Mouse (Mus musculus) limb, embryonic 14.5 days (tissue): Measurements from ENCODE around the gene Clic5. TPM values are rescaled to one million over a fixed set of nuclear protein-coding genes. Genes with fewer than 3 reads are reported as not detected.

Experiments
- ATAC-seq: fragments of 200-750 bp; cut with Nextera tagmentation; 2 replicates; pipeline ENCODE4 v1.8.0; 2017; ENCODE audit warnings: low read depth, moderate number of reproducible peaks, moderate TSS enrichment; ENCODE audit not compliant: low FRiP score
- DNase-seq: peaks from one replicate; pipeline ENCODE4 v3.0.0-alpha.2; 2015; ENCODE audit warnings: low spot score
- H3K27ac ChIP-seq: fragments of 300-500 bp; sonication (generic); replicated peaks from 2 replicates; pipeline ENCODE4 v1.5.1; 2014; ENCODE audit warnings: low read depth, mild to moderate bottlenecking, low read length, moderate library complexity, mixed read lengths
- H3K27me3 ChIP-seq: fragments of 300-500 bp; sonication (generic); 2 replicates; pipeline ENCODE4 v1.6.1; 2014; ENCODE audit warnings: low read length, mixed read lengths; ENCODE audit not compliant: control insufficient read depth, insufficient read depth
- H3K36me3 ChIP-seq: fragments of 300-500 bp; sonication (generic); 2 replicates; pipeline ENCODE4 v1.6.1; 2014; ENCODE audit warnings: mild to moderate bottlenecking, low read length, moderate library complexity, mixed read lengths; ENCODE audit not compliant: control insufficient read depth, insufficient read depth
- H3K4me1 ChIP-seq: fragments of 300-500 bp; sonication (generic); 2 replicates; pipeline ENCODE4 v1.6.1; 2014; ENCODE audit warnings: antibody characterized with exemption, low read length, mixed read lengths; ENCODE audit not compliant: control insufficient read depth, insufficient read depth
- H3K4me2 ChIP-seq: fragments of 300-500 bp; sonication (generic); replicated peaks from 2 replicates; pipeline ENCODE4 v1.6.1; 2014; ENCODE audit warnings: low read depth, mild to moderate bottlenecking, low read length, moderate library complexity; ENCODE audit not compliant: severe bottlenecking
- H3K4me3 ChIP-seq: fragments of 300-500 bp; sonication (generic); replicated peaks from 2 replicates; pipeline ENCODE4 v1.5.1; 2014; ENCODE audit warnings: low read length
- H3K9ac ChIP-seq: fragments of 300-500 bp; sonication (generic); 2 replicates; pipeline ENCODE4 v1.6.1; 2014; ENCODE audit warnings: mild to moderate bottlenecking, low read depth, low read length, moderate library complexity; ENCODE audit not compliant: severe bottlenecking
- H3K9me3 ChIP-seq: fragments of 300-500 bp; sonication (generic); 2 replicates; pipeline ENCODE4 v1.6.1; 2016; ENCODE audit warnings: low read length; ENCODE audit not compliant: control insufficient read depth
- POLR2A ChIP-seq: fragments of 200-500 bp; IDR thresholded peaks from 2 replicates; pipeline ENCODE4 v1.8.0; 2012; ENCODE audit warnings: inconsistent platforms, mild to moderate bottlenecking, moderate library complexity, borderline replicate concordance; ENCODE audit not compliant: insufficient read depth, insufficient read length; ENCODE audit errors: extremely low read depth
- WGBS: fragments of 180-500 bp; shearing (Covaris S2); extraction: QIAGEN DNeasy Blood & Tissue Kit; methylation state at CpG from one replicate; pipeline ENCODE4 v1.1.7; 2014; 5-methylcytosine and 5-hydroxymethylcytosine counted together
- polyA plus RNA-seq, 2 experiments: library from polyadenylated mRNA; depleted of rRNA in 1 of 2; stranded (reverse) in 1 of 2; unstranded in 1 of 2; fragments of >200 nt; fragmentation: Nextera tagmentation in 1 of 2; extraction: Ambion mirVana in 1 of 2; gene quantifications; 2 replicates each; pipeline versions ENCODE4 v1.2.1 to v1.2.3; 2012 to 2014

The Clic5 gene
- polyA plus RNA-seq, 2 experiments = 0.41 to 0.44 TPM

DNA sequence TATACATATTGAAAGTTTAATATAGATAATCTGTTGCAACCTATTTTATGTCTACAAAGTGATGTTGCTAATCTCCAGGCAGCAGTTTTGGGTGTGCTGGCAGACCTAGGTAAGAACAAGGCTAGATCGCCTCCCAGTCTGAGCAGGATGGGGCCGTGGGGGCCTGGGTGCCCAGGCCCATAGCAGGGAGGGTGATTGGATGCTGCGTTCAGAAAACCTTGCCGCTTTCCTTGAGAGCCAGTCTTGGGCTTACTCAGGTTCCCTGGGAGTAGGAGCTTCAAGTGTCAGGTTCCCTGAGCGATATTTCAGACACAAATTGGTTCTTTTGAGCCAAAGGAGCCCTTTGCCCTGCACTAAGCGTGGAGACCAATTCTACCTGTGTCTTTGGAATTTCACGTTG, 1.9 kb downstream of the Clic5 start:
- no peak for TF ChIP-seq POLR2A
- Histone ChIP-seq H3K4me2 (no peak overlapping the region), H3K9me3 (no peaks in the 10 kb centered on the region), H3K9ac (no peak overlapping the region), H3K4me1 (peaks cover 9% of the 10 kb centered on the region), H3K27me3 (peaks cover 9% of the 10 kb centered on the region; the same call in 1 of the 2 replicates), H3K4me3 (no peak overlapping the region), H3K27ac (no peak overlapping the region), H3K36me3 (no peaks in the 10 kb centered on the region)
- ATAC-seq = no peak
- DNase-seq = no peak
- 41% methylated on average over 7 of the region's 7 CpGs for WGBS

DNA sequence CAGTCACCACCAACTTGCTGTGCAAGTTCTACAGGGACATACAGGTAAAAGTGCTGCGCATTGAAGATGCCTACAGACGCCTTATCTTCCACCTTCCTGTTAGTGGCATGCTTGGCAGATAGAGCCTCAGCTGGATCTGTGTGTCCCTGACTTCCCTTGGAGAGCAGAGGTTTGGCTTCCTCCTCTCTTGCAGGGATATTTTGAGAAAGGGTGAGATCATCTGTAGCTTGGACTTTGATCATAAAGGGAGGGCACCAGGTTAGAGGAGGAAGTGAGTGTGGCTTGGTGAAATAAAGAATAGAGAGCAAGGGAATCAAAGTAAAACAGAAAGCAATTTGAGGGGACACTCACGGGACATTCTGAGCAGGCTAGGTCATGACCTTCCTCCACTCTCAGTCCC, 4.6 kb downstream of the Clic5 start:
- Histone ChIP-seq H3K36me3 (no peaks in the 10 kb centered on the region), H3K9me3 (no peaks in the 10 kb centered on the region), H3K4me3 (no peak overlapping the region), H3K4me1 (peaks cover 9% of the 10 kb centered on the region), H3K27ac (no peak overlapping the region), H3K4me2 (no peak overlapping the region), H3K27me3 (peaks cover 9% of the 10 kb centered on the region; the same call in 1 of the 2 replicates), H3K9ac (no peak overlapping the region)
- ATAC-seq (no peak), DNase-seq (no peak)
- 79% methylated on average over 3 of the region's 3 CpGs for WGBS
- no peak for TF ChIP-seq POLR2A

DNA sequence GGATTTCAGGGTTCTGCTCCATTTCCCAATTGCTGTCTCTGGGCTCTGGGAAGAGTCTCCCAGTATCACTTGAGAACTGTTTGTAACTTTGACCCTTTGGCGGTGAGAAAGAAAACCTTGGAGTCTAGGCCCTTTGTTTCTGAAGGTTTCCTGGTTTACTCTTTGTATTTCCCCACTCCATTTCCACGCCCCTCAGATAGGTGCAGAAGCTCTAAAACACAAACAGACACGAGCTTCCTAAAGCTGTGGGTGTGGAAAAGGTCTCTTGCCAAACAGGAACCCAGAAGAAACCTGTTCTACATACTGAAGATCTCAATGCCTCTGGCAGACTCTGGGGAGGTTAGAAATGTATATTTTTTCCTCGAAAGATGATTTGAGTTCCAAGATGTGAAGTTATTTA, 10.8 kb downstream of the Clic5 start:
- Histone ChIP-seq H3K27ac (no peak overlapping the region), H3K36me3 (no peaks in the 10 kb centered on the region), H3K4me1 (no peaks in the 10 kb centered on the region), H3K27me3 (no peaks in the 10 kb centered on the region), H3K9ac (no peak overlapping the region), H3K9me3 (no peaks in the 10 kb centered on the region), H3K4me2 (no peak overlapping the region), H3K4me3 (no peak overlapping the region)
- DNase-seq = no peak
- TF ChIP-seq POLR2A = no peak
- 74% methylated on average over 4 of the region's 4 CpGs for WGBS
- ATAC-seq = no peak

DNA sequence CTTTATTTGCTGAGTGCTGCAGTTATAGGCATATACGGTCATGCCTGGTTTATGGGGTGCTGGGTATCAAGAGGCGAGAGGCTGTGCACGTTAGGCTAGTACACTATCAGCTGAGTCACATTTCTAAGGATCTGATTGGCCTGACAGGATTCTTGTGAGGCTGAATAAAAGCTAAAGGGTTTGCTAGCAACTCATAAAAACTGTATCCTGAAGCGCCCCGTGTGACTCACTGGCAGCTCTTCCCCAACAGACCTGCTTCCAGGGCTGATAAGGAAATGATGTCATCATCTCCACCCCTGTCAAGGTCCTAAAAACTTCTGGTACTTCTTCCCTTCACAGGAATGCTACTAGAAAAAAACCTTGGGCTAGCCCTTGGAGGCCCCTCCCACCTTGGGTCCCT, 14.6 kb downstream of the Clic5 start:
- no peak for TF ChIP-seq POLR2A
- H3K9me3 ChIP-seq = no peaks in the 10 kb centered on the region
- DNase-seq (no peak), ATAC-seq (peak; percentile 30; the same call in 1 of the 2 replicates)
- no peaks in the 10 kb centered on the region for H3K4me1 ChIP-seq
- no peaks in the 10 kb centered on the region for H3K27me3 ChIP-seq
- H3K4me3 ChIP-seq = no peak overlapping the region
- H3K9ac ChIP-seq = no peak overlapping the region
- H3K27ac ChIP-seq = no peak overlapping the region
- WGBS = 65% methylated on average over 5 of the region's 5 CpGs
- no peak overlapping the region for H3K4me2 ChIP-seq
- no peaks in the 10 kb centered on the region for H3K36me3 ChIP-seq

DNA sequence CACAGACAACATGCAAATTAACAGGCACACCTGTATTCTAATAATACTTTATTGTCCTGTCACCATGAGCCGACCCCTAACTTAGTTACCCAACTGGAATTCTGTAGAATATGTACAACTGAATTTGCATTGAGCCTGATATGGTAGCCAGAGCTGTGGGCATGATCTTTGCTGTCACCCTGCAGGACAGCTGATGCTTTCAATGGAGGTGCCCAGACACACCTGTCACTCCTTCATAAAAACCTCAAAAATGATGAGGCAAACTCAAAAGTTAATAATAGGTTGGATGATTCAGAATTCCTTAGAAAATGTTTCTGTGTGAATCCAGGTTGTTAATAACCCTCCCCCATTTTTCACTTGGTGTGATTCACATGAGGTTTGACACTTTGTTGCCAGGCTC, 16.4 kb downstream of the Clic5 start:
- Histone ChIP-seq H3K27me3 (no peaks in the 10 kb centered on the region), H3K4me3 (no peak overlapping the region)
- TF ChIP-seq POLR2A = no peak

DNA sequence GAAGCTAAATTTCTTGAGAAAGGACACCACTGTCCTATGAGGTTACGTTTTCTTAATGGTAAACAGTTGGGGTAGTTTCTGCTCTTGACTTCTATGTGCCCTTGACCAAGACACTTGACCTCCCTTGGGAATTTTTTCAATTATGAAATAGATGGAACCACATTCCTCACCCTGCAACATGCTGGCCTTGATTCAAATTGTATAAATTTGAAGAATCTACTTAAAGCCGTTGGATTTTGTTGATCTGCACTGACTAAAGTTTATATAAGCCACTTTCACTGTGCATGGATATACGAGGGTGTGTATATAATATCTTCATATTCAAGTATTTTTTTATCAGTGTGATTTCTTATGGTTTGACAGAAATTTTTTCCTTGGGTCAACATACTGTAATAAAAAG, 17.2 kb downstream of the Clic5 start:
- no peaks in the 10 kb centered on the region for H3K4me1 ChIP-seq
- no peak overlapping the region for H3K4me3 ChIP-seq
- H3K4me2 ChIP-seq = no peak overlapping the region
- H3K9ac ChIP-seq = no peak overlapping the region
- 73% methylated on average over 3 of the region's 3 CpGs for WGBS
- TF ChIP-seq POLR2A = no peak
- H3K9me3 ChIP-seq = no peaks in the 10 kb centered on the region
- ATAC-seq (no peak), DNase-seq (no peak)
- H3K27me3 ChIP-seq = no peaks in the 10 kb centered on the region
- H3K27ac ChIP-seq = no peak overlapping the region
- H3K36me3 ChIP-seq = no peaks in the 10 kb centered on the region

More for the DNA sequence above, 16.4 kb downstream of the Clic5 start:
- DNase-seq (no peak), ATAC-seq (no peak)
- no peaks in the 10 kb centered on the region for H3K9me3 ChIP-seq
- no peak overlapping the region for H3K27ac ChIP-seq
- no peak overlapping the region for H3K9ac ChIP-seq
- no peak overlapping the region for H3K4me2 ChIP-seq
- 89% methylated on average over 1 of the region's 1 CpGs for WGBS
- no peaks in the 10 kb centered on the region for H3K4me1 ChIP-seq
- no peaks in the 10 kb centered on the region for H3K36me3 ChIP-seq
